Mouse (Mus musculus): ENCODE results near the gene Capn1. TPM values are rescaled to one million over a fixed set of nuclear protein-coding genes. Genes with fewer than 3 reads are reported as not detected.

Capn1 gene
- polyA plus RNA-seq, 1 experiment from 2014 or later = 6.4 TPM

GRCm38 (mm10) chr19:6030520-6031280, 15.0 kb upstream of the Capn1 start:
- Histone ChIP-seq H3K4me2 (replicated peaks) (no peak overlapping the region), H3K4me3 (no peak overlapping the region), H3K9ac (no peak overlapping the region), H3K36me3 (no peaks in the 10 kb centered on the region), H3K4me1 (no peaks in the 10 kb centered on the region), H3K27ac (no peak overlapping the region), H3K9me3 (no peaks in the 10 kb centered on the region), H3K27me3 (replicated peaks) (no peaks in the 10 kb centered on the region)
- no peak for ATAC-seq (ENCODE audit: low FRiP score, low read depth)
- WGBS = 79% methylated on average over 14 of the region's 14 CpGs

- no peaks in the 10 kb centered on the region for H3K36me3 ChIP-seq
- H3K27me3 ChIP-seq (replicated peaks) = no peaks in the 10 kb centered on the region
- no peak overlapping the region for H3K4me2 ChIP-seq (replicated peaks)
- H3K4me1 ChIP-seq = no peaks in the 10 kb centered on the region
- no peaks in the 10 kb centered on the region for H3K9me3 ChIP-seq
- H3K27ac ChIP-seq = no peak overlapping the region
- no peak for ATAC-seq (ENCODE audit: low FRiP score, low read depth)
- no peak overlapping the region for H3K4me3 ChIP-seq
- H3K9ac ChIP-seq = no peak overlapping the region
- 84% methylated on average over 9 of the region's 9 CpGs for WGBS
These were observed 13.7 kb upstream of the Capn1 start for GRCm38 (mm10) chr19:6029426-6029825.

GRCm38 (mm10) chr19:6028991-6029390, 13.3 kb upstream of the Capn1 start:
- no peaks in the 10 kb centered on the region for H3K36me3 ChIP-seq
- no peak overlapping the region for H3K27ac ChIP-seq
- no peak for ATAC-seq (ENCODE audit: low FRiP score, low read depth)
- no peaks in the 10 kb centered on the region for H3K27me3 ChIP-seq (replicated peaks)
- no peaks in the 10 kb centered on the region for H3K4me1 ChIP-seq
- WGBS = 86% methylated on average over 6 of the region's 6 CpGs
- no peak overlapping the region for H3K4me2 ChIP-seq (replicated peaks)
- no peak overlapping the region for H3K4me3 ChIP-seq
- H3K9ac ChIP-seq = no peak overlapping the region
- H3K9me3 ChIP-seq = no peaks in the 10 kb centered on the region

- Histone ChIP-seq H3K27me3 (replicated peaks) (no peaks in the 10 kb centered on the region), H3K9ac (no peak overlapping the region), H3K27ac (no peak overlapping the region), H3K4me3 (no peak overlapping the region), H3K4me2 (replicated peaks) (no peak overlapping the region), H3K36me3 (no peaks in the 10 kb centered on the region), H3K4me1 (no peaks in the 10 kb centered on the region), H3K9me3 (no peaks in the 10 kb centered on the region)
- ATAC-seq (ENCODE audit: low FRiP score, low read depth) = no peak
- 87% methylated on average over 7 of the region's 7 CpGs for WGBS
These were observed 8.2 kb upstream of the Capn1 start for GRCm38 (mm10) chr19:6023930-6024329.

- Histone ChIP-seq H3K36me3 (no peaks in the 10 kb centered on the region), H3K4me3 (no peak overlapping the region), H3K9ac (no peak overlapping the region), H3K4me1 (no peaks in the 10 kb centered on the region), H3K27ac (no peak overlapping the region), H3K9me3 (no peaks in the 10 kb centered on the region), H3K4me2 (replicated peaks) (no peak overlapping the region), H3K27me3 (replicated peaks) (no peaks in the 10 kb centered on the region)
- no peak for ATAC-seq (ENCODE audit: low FRiP score, low read depth)
- 71% methylated on average over 8 of the region's 8 CpGs for WGBS
These were observed 7.4 kb upstream of the Capn1 start for GRCm38 (mm10) chr19:6023059-6023458.

- peaks cover 8% of the 10 kb centered on the region for H3K4me1 ChIP-seq
- H3K36me3 ChIP-seq = no peaks in the 10 kb centered on the region
- no peaks in the 10 kb centered on the region for H3K9me3 ChIP-seq
- H3K27ac ChIP-seq = no peak overlapping the region
- 58% methylated on average over 3 of the region's 3 CpGs for WGBS
- no peak overlapping the region for H3K4me2 ChIP-seq (replicated peaks)
- no peak overlapping the region for H3K4me3 ChIP-seq
- no peak overlapping the region for H3K9ac ChIP-seq
- peaks cover 21% of the 10 kb centered on the region for H3K27me3 ChIP-seq (replicated peaks)
- ATAC-seq (ENCODE audit: low FRiP score, low read depth) = no peak
These were observed 4.6 kb upstream of the Capn1 start for GRCm38 (mm10) chr19:6020276-6020675.

- no peak overlapping the region for H3K4me2 ChIP-seq (replicated peaks)
- H3K36me3 ChIP-seq = no peaks in the 10 kb centered on the region
- H3K4me1 ChIP-seq = peaks cover 14% of the 10 kb centered on the region
- peaks cover 37% of the 10 kb centered on the region for H3K27me3 ChIP-seq (replicated peaks)
- WGBS = 32% methylated on average over 15 of the region's 15 CpGs
- no peak overlapping the region for H3K27ac ChIP-seq
- no peak overlapping the region for H3K9ac ChIP-seq
- no peak for ATAC-seq (ENCODE audit: low FRiP score, low read depth)
- no peak overlapping the region for H3K4me3 ChIP-seq
- no peaks in the 10 kb centered on the region for H3K9me3 ChIP-seq
These were observed 2.7 kb upstream of the Capn1 start for GRCm38 (mm10) chr19:6018142-6019089.

GRCm38 (mm10) chr19:6016532-6016931, 835 bp upstream of the Capn1 start:
- H3K4me2 ChIP-seq (replicated peaks) = peak overlapping the region; percentile 82; the same call in 1 of the 2 replicates
- no peak overlapping the region for H3K9ac ChIP-seq

GRCm38 (mm10) chr19:6014991-6015510, 646 bp downstream of the Capn1 start:
- Histone ChIP-seq H3K4me3 (peak overlapping the region; percentile 47), H3K4me2 (replicated peaks) (peak overlapping the region; percentile 82), H3K36me3 (no peaks in the 10 kb centered on the region), H3K27me3 (replicated peaks) (peaks cover 39% of the 10 kb centered on the region), H3K4me1 (peaks cover 14% of the 10 kb centered on the region), H3K9ac (peak overlapping the region; percentile 63), H3K27ac (no peak overlapping the region), H3K9me3 (no peaks in the 10 kb centered on the region)
- peak; percentile 65 for ATAC-seq (ENCODE audit: low FRiP score, low read depth)
- WGBS = 3% methylated on average over 14 of the region's 18 CpGs

More at GRCm38 (mm10) chr19:6016532-6016931, 835 bp upstream of the Capn1 start:
- no peaks in the 10 kb centered on the region for H3K9me3 ChIP-seq
- ATAC-seq (ENCODE audit: low FRiP score, low read depth) = no peak
- H3K4me1 ChIP-seq = peaks cover 14% of the 10 kb centered on the region
- 45% methylated on average over 7 of the region's 7 CpGs for WGBS
- no peak overlapping the region for H3K4me3 ChIP-seq
- no peak overlapping the region for H3K27ac ChIP-seq
- no peaks in the 10 kb centered on the region for H3K36me3 ChIP-seq
- H3K27me3 ChIP-seq (replicated peaks) = peaks cover 39% of the 10 kb centered on the region

- Histone ChIP-seq H3K4me1 (peaks cover 14% of the 10 kb centered on the region), H3K27me3 (replicated peaks) (peaks cover 39% of the 10 kb centered on the region), H3K27ac (no peak overlapping the region), H3K36me3 (no peaks in the 10 kb centered on the region), H3K9ac (no peak overlapping the region), H3K4me3 (no peak overlapping the region), H3K9me3 (no peaks in the 10 kb centered on the region), H3K4me2 (replicated peaks) (no peak overlapping the region)
- WGBS = 91% methylated on average over 10 of the region's 10 CpGs
- no peak for ATAC-seq (ENCODE audit: low FRiP score, low read depth)
These were observed 2.0 kb downstream of the Capn1 start for GRCm38 (mm10) chr19:6013691-6014090.

- Histone ChIP-seq H3K36me3 (no peaks in the 10 kb centered on the region), H3K9me3 (no peaks in the 10 kb centered on the region), H3K27me3 (replicated peaks) (peaks cover 9% of the 10 kb centered on the region; the same call in 1 of the 2 replicates), H3K9ac (no peak overlapping the region), H3K4me3 (no peak overlapping the region), H3K4me2 (replicated peaks) (no peak overlapping the region), H3K4me1 (no peaks in the 10 kb centered on the region), H3K27ac (no peak overlapping the region)
- WGBS = 77% methylated on average over 8 of the region's 8 CpGs
- ATAC-seq (ENCODE audit: low FRiP score, low read depth) = no peak
These were observed 6.6 kb downstream of the Capn1 start for GRCm38 (mm10) chr19:6009137-6009536.

GRCm38 (mm10) chr19:6007013-6007412, 8.7 kb downstream of the Capn1 start:
- H3K27me3 ChIP-seq (replicated peaks) = no peaks in the 10 kb centered on the region
- no peaks in the 10 kb centered on the region for H3K9me3 ChIP-seq
- no peak for ATAC-seq (ENCODE audit: low FRiP score, low read depth)
- H3K4me3 ChIP-seq = no peak overlapping the region
- no peaks in the 10 kb centered on the region for H3K4me1 ChIP-seq
- H3K27ac ChIP-seq = no peak overlapping the region
- H3K9ac ChIP-seq = no peak overlapping the region
- no peak overlapping the region for H3K4me2 ChIP-seq (replicated peaks)
- H3K36me3 ChIP-seq = no peaks in the 10 kb centered on the region
- WGBS = 76% methylated on average over 13 of the region's 13 CpGs

Measured in neural tube, embryonic 12.5 days (tissue).